Mouse (Mus musculus): ENCODE data around the gene S100a4.

The S100a4 gene

DNA sequence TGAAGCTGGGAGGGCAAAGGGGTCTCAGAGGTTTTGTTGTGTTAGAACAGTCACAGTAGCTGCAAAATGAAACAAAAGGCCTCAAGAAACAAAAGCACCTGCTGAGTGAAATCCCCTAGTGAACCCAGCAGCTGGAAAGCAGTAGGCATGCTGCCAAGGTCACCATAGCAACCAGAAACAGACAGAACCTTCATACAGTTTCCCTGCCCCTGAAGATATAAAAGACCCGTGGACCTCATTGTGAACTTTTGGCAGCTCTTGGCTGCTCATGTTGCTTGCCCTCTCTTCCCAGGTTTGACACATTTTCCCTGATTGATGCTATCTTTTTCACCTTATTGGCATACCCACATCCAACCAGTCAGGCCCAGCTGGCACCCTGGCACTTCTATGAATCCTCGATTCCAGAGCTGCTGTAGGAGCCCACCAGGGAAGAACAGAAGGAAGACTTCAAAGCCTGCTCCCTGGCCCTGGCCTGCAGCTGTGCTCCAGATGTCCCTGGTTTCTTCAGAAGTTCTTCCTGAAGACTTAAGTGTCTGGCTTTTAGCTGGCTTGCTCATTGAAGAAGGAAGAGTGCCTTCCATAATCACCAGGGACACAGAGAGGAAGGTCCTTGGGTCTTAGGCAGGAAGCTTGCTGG is 20.0 kb downstream of the S100a4 start:
- peak; percentile 67 for DNase-seq (ENCODE audit: low read depth)

DNA sequence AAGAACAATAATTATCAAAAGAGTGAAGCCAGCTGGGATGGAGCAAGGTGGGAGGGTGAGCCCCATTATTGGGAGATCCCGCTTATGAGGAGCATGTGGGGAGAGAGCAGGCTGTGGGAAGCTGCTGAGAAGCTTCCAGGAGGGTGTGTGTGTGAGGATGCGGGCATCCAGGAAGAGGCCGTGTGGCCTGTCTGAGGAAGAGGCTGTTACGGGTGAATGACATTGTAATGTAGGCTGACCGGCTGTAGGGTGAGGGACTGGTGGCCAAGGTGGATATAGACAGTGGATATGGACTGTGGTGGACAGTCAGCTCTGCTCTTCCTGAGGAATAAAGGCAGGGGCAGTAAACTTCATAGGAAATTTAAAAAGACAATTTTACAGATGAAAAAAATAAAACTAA is 21.9 kb downstream of the S100a4 start:
- DNase-seq (ENCODE audit: low read depth) = no peak

DNA sequence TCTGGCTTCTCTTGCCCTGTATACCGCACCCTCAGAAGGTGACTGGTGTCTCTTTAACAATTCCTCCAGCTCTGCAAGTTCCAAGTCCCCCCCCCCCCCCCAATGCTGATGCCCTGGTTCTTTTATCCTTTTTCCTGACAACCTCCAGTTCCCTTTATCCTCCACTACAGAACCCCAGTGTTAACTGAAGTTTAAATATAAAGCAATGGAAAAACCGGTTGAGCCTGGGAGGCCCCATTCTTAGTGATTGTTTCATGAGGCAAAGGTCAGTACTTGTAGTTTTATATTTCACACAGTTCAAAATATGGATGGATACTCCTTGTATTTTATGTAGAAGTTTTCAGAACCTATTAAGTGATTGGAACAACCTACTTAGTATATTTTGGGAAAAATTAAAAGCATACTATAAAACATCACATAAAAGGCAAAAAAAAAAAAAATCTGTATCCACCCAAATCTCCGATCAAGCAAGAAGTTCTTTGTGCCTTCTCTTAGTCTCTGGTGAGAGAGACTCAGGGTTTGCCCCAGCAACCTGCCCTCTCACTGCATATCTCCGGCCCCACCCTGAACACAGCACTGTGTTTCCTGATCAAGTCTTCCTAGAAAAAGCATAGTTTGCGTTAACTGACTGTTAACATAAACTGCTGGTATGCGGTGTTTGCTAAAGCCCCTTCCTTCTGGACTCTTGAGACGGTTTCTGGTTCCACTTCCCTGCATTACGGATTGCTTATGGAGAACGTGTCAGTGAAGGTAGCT is 22.9 kb downstream of the S100a4 start:
- no peak for DNase-seq (ENCODE audit: low read depth)

DNA sequence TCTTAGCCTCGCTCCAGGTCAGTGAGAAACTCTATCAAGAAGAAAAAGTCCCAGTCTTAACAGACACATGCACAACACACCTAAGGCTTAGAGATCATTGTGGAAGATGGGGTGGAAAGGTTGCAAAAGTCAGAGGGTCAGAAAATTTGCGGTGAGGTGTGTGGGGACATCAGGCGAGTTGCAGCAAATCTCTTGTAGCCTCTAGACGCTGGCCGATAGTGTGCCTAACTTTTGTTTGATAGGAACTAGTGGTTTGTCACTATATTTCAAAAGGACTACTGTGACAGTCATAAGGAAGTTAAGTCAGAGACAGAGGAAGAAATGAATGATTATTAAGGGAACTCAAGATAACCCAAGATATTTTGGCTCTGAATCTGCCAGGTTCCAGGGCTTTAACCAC is 23.8 kb downstream of the S100a4 start:
- no peak for DNase-seq (ENCODE audit: low read depth)

DNA sequence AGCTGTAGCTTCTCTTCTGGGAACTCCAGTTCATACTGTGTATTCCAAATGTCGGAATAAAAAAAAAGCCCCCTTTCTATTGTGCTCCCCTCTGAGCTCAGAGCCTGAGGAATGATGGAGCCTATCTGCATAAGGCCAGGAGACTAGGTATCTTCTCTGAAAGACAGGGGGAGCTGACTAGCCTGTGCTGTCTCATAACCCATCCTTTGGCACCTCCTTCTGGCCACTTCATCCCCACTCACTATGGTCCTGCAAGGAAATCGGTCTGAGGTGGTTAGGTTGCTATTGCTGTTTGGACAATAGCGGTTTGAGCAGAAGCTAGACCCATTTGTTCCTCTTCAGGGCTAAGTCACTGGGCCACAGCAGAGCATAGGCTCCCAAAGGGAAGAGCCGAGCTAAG is 24.2 kb downstream of the S100a4 start:
- DNase-seq (ENCODE audit: low read depth) = no peak

DNA sequence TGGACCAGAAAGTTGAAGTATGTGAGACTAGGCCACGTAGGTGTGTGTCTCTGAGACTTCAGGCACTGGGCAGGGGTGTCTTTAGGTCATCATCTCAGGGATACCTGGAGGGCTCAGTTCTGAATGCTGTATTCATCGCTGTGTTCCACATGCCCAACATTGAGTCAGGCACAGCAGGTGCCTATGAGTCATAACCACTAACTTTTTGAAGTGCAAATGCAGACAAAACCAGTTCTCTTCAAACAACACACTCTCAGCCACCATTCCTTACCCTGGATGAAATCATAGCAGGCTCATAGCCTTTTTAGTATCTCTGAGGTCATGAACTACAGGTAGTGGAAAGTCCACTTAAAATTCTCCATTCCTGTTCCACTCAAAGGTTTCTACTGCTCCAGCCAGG is 25.7 kb downstream of the S100a4 start:
- DNase-seq (ENCODE audit: low read depth) = no peak

DNA sequence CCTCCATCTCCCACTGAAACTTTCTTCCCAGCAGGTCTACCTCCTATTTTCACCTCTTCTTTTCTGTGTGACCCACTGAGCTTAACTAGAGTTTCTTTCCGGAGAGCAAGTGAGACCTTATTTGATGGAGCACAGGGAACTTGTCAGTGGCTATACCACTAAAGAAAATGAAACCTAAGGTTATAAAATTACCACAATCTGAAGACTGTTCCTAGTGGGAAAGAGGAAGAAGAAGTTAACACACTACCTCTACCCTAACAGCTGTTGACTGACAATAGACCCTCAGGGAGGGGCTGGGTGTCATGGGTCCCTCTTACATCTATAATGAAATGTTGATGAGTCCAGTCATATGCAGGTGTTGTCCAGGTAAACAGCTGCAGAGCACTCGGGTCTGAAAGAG is 28.4 kb downstream of the S100a4 start:
- no peak for DNase-seq (ENCODE audit: low read depth)

DNA sequence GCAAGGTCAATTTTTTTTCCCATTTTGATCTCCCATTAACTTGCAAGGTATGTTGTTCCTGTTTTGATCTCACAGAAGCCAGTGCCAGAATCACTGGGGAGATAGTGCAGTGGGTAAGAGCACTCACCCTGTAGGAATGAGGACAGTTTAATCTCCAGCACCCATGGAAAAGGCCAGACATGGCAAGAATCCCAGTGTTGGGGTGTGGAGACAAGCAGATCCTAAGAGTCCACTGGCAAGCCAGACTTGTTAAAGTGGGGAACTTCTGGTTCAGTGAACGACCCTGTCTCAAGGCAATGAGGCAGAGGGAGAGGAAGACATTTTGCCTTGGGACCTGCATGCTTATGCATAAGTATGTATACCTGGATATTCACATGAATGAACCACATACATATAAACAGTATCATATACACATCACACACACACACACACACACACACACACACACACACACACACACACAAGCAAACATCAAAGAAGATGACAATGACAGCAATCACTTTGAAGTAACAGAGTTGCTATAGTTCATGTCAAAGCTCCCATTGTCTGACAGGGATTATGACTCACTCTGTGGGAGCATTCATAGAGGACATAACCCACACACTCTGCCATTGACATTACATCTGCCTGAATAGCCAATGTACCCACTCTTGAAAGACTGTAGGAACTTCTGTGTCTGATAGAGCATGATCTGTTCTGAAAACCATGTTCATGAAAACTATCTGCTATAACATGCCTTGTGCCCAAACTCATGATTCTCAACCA is 35.1 kb downstream of the S100a4 start:
- DNase-seq (ENCODE audit: low read depth) = no peak

DNA sequence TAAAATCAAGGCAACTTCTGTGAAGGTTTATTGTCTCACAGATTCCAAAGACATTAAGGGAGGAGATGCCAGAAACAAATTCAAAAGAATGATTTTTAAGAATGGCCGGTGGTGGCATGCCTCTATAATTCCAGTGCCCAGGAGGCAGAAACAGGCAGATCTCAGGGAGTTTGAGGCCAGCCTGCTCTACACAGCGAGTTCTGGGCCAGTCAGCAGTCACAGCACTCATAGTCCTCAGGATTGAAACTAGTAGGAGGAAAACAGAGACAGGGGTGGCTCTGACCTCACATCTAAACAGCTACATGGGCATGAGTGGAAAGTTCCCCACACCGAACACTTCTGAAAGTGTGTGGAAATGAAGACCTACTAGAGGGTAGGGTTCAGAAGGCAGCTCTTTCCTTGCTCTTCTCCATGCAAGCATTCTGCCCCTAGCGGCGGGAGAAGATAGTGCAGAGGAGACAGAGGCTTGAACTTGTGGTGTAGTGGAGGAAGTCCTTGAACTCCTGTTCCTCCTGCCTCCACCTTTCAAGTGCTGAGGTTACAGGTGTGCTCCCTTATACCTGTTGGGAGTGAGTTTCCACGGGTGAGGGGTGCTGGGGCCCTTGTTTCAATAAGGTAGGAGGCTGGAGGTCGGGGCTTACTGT is 36.1 kb downstream of the S100a4 start:
- peak; percentile 73 for DNase-seq (ENCODE audit: low read depth)

DNA sequence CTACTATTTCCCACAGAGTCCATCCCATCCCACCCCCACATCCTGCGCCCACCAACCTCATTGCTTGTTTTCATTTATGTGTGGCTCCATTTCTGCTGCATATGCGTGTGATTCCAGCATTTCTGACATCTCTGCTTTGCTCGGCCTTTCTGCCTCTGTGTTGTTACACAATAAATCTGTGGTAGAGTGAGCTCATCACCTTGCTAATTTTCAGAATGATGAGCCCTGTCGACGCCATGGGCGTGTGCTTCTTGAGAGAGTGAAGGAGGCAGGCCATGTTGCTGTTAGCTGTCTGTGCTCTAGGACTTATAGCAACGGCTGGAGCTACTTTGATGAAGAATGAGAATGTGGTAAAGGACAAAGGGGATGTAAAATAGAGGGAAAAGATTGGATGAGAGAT is 37.4 kb downstream of the S100a4 start:
- no peak for DNase-seq (ENCODE audit: low read depth)

DNA sequence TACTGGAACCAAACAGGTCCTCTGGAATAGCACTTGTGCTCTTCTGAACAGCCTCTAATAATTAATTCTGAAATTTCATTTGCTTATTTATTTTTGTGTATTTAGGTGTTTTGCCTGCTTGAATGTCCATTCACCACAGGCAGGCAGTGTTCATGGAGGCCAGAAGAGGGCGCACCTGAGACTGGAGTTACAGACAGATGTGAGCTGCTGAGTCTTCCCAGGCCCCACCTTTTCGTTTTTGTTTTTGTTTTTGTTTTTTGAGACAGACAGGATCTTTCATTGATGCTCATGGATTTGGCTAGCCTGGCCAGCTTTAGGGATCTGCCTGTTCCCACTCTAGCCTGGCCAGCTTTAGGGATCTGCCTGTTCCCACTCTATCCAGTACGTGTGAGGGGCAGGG is 40.6 kb downstream of the S100a4 start:
- peak; percentile 53 for DNase-seq (ENCODE audit: low read depth)

DNA sequence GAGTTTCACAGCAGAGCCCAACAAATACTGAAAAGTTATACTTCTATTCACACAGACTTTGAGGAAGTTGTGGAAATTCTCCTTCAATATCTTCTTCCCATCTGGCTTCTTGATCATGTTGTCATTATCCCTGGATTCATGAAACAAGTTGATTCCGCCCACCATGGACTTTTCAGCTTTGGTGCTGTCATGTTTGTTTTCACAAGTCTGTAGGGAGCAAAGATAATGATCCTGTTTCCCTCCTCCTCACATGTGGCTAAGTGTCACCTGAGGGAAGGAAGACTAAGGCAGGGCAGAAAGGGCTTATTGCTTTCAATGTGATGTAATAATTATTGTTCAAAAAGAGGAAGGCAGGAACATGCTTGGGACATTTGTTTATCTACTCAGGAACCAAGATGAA is 43.7 kb downstream of the S100a4 start:
- no peak for DNase-seq (ENCODE audit: low read depth)

DNA sequence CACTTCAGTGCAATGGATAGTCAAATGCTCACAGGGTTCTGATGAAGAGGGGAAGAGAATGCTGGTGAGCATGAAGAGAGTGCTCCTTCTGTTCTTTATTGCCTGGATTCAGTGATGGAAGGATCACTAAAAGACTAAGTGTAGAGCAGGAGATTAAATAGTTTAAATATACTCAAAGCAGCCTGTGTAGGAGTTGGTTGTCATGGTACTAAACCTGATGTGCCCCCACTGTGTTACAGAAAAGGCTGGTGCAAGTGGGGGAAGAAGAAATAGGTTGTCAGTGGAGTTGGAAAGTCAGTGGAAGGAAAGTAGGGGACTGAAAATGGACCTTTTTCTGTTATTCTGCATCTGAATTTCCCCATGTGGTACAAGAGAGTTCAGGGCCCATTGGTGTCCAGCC is 45.4 kb downstream of the S100a4 start:
- DNase-seq (ENCODE audit: low read depth) = no peak

DNA sequence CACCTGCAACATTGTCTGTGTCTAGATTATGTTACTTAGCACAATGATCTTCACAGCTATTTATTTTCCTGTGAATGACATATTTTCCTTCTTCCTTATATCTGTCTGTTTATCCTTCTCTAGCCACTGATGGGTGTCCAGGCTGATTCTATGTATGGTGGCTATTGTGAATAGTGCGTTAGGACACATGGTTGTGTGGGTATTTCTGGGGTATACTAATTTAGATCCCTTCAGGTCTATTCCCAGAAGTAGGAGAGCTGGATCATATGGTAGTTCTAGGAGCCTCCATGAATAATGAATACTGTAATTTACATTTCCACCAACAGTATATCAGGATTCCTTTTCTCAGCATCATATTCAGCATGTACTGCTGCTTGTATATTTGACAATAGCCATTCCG is 46.3 kb downstream of the S100a4 start:
- no peak for DNase-seq (ENCODE audit: low read depth)

DNA sequence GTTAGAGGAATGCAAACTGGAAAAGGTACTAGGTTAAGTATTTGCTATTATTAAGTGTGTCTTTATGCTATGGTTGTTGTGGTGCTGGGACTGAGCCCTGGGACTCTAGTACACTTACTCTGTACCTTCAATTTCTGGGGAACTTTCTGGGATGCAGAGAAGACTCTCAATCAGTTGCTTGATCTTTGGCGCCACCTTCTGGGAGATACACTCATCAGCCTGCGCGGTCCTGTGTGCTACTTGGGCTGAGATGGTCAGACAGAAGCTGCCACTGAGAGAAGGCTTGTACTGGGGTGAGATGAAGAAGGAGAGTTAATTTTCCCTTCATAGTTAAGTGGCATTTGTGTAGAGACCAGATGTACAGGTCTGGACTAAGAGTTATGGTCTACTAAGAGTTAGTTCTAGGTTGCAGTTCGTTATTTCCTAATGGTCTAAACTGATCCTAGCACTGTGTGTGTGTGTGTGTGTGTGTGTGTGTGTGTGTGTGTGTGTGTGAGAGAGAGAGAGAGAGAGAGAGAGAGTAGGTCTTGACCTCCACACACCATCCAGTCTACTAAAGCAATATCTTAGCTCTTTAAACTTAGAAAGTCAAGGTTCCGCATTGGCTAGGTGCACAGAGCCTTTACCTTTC is 49.4 kb downstream of the S100a4 start:
- DNase-seq (ENCODE audit: low read depth) = peak; percentile 67

DNA sequence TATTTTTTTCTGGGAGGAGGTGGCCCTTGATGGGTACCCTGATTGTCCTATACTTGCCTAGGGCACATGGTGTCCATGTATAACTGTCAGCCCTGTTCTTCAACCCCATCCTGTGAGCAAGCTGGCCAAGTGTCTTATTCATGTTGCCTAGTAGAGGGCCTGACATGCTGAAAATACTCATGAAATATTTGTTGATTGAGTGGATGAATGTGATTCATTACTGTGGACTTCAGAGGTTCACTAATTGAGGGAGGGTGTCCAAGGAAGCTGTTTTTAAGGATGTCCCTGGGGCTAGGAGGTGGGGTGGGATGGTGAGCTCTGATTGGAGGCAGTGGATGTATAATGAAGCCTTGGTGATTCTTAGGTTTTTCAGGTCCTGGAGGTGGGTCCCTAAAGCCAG is 50.1 kb downstream of the S100a4 start, which contains the start of gene S100a7a:
Gene S100a7a, plus strand, starts transcription at position 301 of the 400 bp plus-strand sequence.
- no peak for DNase-seq (ENCODE audit: low read depth)
